Mouse (Mus musculus): ENCODE data around the gene Bmt2.

Bmt2 gene

DNA sequence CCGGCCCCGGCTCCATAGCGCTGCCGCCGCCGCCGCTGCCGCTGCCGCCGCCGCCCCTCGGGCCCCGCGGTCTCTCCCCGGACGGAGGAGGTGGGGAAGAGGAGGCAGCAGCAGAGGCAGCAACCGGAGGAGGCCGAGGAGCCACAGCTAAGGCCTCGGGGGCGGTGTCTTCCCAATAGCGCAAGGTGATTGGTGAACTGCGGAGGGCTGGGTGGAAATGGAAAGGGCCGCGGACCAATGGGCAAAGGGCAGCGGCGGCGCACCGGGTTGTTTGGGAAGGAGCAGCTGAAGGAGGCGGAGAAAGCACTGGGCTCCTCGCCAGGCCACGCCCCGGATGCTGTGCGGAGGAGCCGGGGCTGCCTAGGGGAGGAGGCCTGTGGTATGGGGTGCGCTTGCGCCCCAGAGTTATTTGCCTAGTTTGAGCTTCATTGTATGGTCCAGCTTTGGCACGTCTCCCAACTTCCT lies at the start of gene Bmt2:
TSS of gene Bmt2 (minus strand) at position 149 of the 465 bp plus-strand sequence.
- peak; percentile 98 for DNase-seq (ENCODE audit: low spot score)

DNA sequence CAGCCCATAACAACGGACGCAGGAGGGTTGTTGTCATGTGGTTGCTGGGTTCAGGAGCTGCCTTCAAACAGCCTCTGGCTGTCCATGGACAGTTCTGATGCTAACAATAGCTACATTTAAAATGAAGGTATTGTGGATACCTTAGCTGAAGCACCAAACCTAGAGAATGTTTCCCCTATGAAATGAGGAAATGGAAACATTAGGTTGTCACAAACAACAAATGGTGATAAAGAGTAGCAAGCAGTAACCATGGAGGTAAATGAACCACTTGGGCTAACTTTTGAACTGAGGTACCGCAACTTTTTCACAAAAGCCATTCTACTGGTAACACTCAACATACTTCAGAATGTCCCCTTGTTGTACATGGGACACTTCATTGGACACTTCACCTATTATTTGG lies 44.4 kb upstream of the Bmt2 start:
- no peak for DNase-seq (ENCODE audit: low spot score)

GRCm38 (mm10) chr6:13714867-13715266 lies 37.1 kb upstream of the Bmt2 start:
- no peak for DNase-seq (ENCODE audit: low spot score)

DNA sequence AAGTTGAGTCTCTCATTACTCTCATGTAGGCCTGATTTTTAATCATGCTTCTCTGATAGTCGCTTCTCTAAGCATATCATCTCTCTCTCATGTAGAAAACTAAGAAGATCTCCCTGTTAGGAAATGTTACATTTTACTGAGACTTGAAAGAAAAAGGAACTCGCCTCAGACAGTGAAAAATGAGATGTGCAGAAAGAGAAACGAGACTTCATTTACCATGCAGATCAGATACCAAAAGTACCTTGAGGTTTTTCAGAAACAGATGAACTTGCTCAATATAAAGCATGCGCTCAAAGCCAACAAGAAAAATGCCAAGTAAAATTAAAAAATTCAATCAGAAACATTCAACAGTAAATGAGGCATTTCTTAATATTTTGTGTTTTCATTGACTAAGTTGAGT lies 19.1 kb upstream of the Bmt2 start:
- DNase-seq (ENCODE audit: low spot score): no peak

DNA sequence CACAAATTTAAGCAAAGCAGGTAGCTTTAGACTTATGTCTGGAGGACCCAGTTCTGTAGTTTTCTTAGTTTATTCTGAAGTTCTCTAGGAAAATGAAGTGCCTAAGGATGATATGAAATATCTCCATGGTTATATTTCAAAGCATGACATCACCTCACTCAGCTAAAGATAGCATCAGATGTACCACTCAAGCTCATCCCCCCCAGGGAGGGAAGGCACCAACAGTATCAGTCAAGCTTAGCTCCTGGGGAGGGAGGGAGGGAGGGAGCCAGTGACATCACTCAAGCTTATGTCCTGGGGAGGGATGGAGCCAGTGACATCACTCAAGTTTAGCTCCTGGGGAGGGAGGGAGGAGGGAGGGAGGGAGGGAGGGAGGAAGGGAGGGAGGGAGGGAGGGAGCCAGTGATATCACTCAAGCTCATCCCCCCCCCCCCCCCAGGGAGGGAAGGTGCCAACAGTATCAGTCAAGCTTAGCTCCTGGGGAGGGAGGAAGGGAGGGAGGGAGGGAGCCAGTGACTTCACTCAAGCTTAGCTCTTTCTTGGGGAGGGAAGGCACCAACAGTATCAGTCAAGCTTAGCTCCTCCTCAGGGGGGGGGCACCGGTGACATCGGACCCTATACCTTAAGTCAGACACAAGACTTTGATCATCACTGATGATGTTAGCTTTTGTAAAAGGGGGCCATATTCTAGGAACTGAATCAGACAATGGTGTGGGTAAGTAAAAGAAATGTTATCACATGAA lies 17.5 kb upstream of the Bmt2 start:
- no peak for DNase-seq (ENCODE audit: low spot score)

GRCm38 (mm10) chr6:13691657-13692294 lies 14.0 kb upstream of the Bmt2 start:
- no peak for DNase-seq (ENCODE audit: low spot score)

DNA sequence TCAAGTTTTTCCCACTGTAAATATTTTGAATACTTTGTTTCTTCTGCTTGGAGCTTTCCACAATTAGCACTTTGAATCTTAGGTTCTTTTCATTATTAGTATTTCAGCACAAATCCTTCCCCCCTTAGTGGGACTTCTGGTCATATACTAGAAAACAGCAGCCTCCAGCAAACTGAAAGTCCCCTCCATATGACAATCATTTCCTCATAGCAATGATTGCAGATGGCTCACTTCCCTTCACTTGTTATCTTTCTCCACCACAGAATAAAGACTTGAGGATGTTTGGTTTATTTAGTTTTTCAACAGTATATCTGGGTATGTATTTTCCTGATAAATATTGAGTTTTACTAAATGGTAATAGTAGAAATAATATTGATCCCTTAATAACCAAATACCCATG lies 12.6 kb upstream of the Bmt2 start:
- DNase-seq (ENCODE audit: low spot score): no peak

- no peak for DNase-seq (ENCODE audit: low spot score)
Measured at GRCm38 (mm10) chr6:13683929-13684595, 6.3 kb upstream of the Bmt2 start.

DNA sequence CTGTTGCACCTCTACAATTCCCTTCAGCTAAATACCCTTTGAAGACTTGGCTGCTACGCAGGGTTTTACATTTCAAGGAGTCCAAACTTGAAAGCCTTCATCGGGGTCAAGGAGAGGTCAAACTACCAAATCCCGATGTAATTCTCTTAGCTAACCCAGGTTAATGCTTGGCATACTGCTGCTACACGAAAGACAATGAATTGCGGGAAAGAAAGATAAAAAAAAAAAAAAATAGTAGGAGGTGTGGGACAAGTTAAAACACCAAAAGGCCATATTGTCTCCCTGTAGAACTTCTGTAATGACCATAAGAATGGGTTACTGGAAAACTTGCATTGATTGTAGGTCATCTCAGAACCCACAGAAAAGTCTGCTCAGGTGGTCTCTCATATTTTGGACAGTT lies 583 bp upstream of the Bmt2 start:
- DNase-seq (ENCODE audit: low spot score): no peak

GRCm38 (mm10) chr6:13677141-13677761 lies 515 bp downstream of the Bmt2 start:
- no peak for DNase-seq (ENCODE audit: low spot score)

DNA sequence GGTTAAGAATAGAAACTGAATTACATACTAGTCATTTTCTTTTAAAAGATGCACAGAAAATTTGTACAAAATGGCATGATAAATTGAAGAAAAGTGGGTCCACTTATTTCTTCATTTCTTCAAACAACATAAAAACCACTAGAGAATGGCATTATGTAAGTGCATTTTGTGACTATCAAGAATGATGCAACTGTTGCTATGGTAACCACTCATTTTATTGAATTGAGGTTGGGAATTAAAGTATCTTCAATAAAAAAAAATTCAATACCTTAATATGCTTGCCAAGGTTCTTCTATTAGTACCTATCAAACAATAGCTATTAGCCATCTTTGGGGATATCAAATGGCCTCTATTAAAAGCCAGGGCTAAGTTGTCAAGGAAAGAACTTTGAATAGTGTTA lies 1.6 kb downstream of the Bmt2 start:
- no peak for DNase-seq (ENCODE audit: low spot score)

DNA sequence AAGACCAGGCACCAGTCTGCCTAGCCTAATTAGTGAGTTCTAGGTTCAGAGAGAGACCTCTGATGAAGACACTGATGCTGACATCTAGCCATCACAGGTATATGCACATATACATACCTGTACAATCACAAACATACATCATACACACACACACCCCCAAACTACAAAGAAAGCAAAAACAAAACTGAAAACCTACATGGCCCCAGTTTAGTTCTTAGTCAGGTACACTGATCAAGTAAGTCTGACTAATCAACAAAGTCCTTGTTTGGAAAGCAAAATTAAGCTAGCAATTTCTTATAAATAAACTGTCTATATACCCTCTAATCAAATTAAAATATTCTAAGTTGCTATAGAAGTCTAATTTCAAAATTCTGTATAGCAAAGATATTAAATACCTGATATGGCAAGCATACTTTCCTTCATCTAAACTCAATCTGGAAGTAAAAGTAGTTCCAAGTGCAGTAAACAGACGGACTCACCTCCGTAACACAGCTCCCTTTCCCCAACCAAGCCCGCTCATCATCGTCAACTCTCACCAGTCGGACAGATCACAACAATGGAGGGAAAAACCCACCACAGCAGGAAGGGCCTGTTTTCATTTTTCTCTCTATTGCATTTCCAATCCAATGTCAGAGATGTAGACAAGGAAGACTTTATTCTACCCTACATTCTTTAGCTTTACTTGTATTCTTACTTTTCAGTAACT lies 3.0 kb downstream of the Bmt2 start:
- no peak for DNase-seq (ENCODE audit: low spot score)

GRCm38 (mm10) chr6:13665646-13666045 lies 12.1 kb downstream of the Bmt2 start:
- no peak for DNase-seq (ENCODE audit: low spot score)

DNA sequence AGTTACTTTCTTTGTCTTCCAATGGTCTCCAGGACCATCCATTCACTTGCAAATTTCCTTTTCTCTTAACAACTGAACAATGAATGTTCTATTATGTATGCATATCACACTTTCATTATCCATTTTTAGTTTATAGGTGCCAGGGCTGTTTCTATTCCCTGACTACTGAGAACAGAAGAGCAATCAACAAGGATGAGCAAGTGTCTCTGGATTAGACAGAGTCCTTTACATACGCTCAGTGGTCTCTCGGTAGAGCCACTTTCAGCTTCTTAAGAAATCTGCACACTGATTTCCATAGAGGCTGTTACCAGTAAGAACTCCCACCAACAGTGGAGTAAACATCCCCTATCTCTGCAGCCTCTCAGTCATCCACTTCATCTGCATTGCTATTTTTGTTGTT lies 19.8 kb downstream of the Bmt2 start:
- no peak for DNase-seq (ENCODE audit: low spot score)

DNA sequence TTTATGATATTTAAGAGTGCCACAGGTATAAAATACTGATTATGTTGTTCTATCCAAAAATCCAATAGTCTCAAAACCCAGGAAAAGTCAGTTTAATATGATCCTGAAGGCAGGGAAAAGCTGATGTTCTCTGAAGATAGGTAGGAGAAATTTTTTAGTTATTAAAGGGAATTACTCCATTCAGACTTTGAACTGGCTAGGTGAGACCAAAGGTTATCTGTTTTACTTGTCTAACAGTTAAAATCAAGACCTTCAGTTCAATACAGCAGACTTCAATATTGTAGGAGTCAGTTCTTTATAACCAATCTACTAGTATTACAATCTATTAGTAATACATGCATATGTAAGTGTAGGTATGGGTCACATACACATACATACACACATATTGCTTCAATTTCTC lies 23.7 kb downstream of the Bmt2 start:
- no peak for DNase-seq (ENCODE audit: low spot score)

- no peak for DNase-seq (ENCODE audit: low spot score)
Measured at GRCm38 (mm10) chr6:13652284-13652683, 25.5 kb downstream of the Bmt2 start.

DNA sequence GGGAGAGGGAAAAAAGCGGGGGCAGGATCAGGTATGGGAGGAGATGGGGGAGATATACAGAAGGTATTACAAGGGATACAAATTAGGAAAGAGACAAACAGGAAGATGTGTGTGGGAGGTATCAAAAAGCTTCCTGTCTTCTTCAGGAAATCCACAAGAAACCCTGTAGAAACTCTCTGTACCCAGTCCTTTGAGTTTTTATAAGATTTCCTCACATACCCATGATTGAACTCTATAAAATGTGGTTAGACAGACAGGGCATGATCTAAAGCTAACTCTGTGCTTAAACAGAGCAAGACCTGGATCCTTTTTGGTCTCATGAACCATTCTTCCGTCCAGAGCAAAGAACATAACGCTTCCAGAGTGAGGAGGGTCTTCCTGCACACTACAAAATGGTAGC lies 26.9 kb downstream of the Bmt2 start:
- DNase-seq (ENCODE audit: low spot score): no peak

- no peak for DNase-seq (ENCODE audit: low spot score)
Measured at GRCm38 (mm10) chr6:13648305-13648704, 29.5 kb downstream of the Bmt2 start.

DNA sequence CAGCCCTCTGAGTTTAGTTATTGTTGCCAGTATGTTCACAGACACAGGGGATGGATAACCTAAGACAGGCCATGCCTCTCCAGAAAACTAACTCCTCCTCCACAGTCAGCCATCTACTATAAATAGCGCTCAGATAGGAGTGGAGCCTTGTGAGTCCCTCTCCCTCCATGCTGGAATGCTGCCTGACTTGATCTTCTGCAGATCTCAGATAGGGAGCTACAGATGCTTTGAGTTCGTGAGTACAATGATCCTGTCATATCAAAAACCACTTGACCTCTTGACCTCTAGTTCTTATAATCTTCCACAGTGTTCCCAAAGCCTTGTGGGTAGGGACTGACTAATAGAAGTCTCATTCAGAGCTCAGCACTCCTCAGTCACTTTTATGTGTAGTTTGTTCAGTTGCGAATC lies 41.2 kb downstream of the Bmt2 start:
- no peak for DNase-seq (ENCODE audit: low spot score)

DNA sequence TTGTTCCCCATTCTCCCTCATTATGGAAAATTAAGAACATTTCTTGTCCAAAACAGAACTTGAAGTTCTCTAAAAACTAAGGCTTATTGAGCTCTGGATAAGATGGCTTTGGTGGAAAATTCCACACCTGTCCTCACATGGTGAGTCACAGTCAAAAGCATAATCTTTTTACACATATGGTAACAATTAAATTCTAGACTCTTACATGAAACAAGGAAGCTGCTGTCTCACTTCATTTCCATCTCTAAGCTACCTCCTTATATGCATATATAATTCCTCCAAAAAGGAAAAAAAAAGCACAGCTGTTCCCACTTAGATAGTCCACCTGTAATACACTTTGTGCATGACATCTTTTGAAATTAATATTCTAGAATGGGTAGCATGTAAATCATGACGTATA lies 45.2 kb downstream of the Bmt2 start:
- DNase-seq (ENCODE audit: low spot score): no peak

- no peak for DNase-seq (ENCODE audit: low spot score)
Measured at GRCm38 (mm10) chr6:13630607-13631006, 47.2 kb downstream of the Bmt2 start.

GRCm38 (mm10) chr6:13619618-13620017 lies 58.1 kb downstream of the Bmt2 start:
- DNase-seq (ENCODE audit: low spot score): no peak

Measured in layer of hippocampus, adult 9-10 months (tissue).